Mouse (Mus musculus): Measurements from ENCODE around the gene Tigar.

DNA sequence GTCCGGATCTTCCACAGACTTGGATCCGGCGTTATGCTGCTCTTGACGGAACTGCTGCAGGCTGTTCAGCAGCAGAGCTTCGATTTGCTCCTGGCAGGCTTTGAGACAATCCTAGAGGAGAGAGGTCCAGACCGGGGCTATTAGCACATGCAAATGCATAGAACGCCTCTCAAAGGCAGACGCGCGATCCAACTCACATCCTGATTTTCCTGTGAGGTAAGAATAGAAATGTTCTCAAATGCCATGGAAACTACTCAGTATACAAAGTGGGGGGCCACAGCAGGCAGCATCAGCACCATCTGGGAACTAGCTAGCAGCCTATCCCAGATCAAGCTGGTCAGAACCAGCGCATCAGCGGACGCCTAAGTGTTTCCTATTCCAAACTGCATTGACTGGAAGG is 21.0 kb upstream of the Tigar start:
- TF ChIP-seq CTCF (IDR thresholded peaks at IDR 0.05; ENCODE audit: control insufficient read depth, insufficient read depth, insufficient read length) (no peak), MAX (IDR thresholded peaks at IDR 0.05) (no peak)
